Mouse (Mus musculus): Measurements from ENCODE around the gene Sox13.
"Not testable (repeated sequence)": the region's sequence is repeated elsewhere in the genome, so short reads cannot be mapped to it uniquely, and the experiment has no call there.

Sox13 gene

GRCm38 (mm10) chr1:133367606-133368488, 56.3 kb downstream of the Sox13 start:
- in situ Hi-C loops (cut with MboI, MseI), result no loop called here

GRCm38 (mm10) chr1:133366951-133367605, 57.1 kb downstream of the Sox13 start:
- in situ Hi-C loops (cut with MboI, MseI), result no loop called here

DNA sequence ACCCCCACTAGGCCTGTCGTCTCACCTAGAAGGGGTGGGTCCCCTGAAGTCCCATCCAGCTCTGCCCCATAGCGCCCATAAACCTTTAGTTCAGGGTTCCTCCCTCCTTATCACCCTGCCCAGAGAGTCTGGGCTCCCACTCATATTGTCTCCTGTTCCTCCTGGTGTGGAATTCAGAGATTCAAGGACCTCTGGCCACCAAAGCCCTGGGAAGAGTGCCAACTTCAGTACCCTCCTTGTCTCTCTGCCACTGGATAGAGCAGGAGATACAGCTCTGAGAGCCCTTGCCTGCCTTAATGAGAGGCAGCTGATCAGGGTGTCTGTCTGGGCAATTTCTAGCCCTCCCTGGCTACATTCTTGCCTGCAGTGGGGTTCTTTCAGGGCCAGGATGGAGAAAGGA, 59.3 kb downstream of the Sox13 start:
- in situ Hi-C loops (cut with MboI, MseI), result no loop called here

DNA sequence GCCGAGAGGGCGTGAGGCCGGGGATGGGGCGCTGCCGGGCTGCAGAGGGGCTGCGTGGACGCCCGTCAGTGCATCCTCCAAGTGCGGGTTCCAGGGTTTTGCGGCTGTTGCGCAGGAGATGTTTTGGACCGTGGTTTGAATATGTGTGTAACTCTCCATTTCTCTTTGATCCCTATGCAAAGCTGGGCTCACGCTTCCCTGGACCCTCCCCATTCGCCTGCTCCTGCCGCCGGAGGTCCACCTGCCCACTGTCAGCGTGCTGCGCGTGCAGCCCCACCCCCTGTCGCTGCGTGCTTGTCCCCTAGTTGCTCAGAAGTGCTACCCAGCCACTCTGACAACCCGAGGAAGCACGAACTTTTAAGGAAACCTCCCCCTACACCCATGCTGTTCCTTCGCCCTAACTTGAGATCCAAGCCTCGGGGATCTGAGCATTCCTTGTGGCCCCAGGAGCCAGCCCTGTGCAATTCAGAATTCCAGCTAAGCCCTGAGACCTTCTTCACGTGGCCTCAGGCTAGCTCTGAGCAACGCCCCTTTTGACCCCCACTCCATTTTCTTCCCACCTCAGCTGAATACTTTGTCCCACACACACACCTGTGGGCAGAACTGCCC, 60.1 kb downstream of the Sox13 start:
- in situ Hi-C loops (cut with MboI, MseI), result no loop called here

DNA sequence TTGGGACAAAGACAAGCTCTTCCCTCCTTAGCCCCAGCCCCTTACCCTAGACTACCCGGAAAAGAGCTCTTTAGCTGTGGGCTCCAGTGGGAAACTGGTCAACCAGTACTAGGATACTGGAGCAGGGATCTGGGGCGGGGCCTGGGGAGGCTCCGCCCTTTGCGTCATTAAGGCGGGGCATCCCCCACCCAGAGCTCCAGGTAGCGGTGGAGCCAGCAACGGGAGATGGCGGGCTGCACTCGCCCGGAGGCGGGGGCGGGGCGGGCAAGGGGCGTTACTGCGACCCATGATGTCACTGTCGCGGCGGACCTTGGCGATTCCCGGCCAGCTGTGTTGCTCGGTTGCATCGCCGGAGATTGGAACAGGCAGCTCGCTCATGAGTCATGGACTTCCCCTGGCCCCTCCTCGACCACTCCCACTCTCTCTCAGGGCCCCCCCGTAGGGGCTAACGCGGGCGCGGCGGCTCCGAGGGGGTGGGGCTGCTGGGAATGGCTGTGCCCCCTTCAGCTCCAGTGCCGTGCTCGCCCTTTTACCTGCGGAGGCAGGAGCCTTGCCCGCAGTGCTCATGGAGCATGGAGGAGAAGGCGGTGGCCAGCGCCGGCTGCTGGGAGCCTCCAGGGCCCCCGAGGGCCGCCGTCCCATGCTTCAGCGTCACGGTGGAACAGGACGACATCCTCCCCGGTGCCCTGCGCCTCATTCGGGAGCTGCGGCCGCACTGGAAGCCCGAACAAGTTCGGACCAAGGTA, 60.7 kb downstream of the Sox13 start, which contains the start of gene Etnk2:
Gene Etnk2, plus strand, starts transcription at position 297 of the 746 bp plus-strand sequence.
- in situ Hi-C loops (cut with MboI, MseI), result no loop called here

- in situ Hi-C loops (cut with MboI, MseI), result no loop called here
Observed at GRCm38 (mm10) chr1:133362103-133362502, 62.1 kb downstream of the Sox13 start.

- in situ Hi-C loops (cut with MboI, MseI), result no loop called here
Observed at GRCm38 (mm10) chr1:133361006-133361405, 63.2 kb downstream of the Sox13 start.

DNA sequence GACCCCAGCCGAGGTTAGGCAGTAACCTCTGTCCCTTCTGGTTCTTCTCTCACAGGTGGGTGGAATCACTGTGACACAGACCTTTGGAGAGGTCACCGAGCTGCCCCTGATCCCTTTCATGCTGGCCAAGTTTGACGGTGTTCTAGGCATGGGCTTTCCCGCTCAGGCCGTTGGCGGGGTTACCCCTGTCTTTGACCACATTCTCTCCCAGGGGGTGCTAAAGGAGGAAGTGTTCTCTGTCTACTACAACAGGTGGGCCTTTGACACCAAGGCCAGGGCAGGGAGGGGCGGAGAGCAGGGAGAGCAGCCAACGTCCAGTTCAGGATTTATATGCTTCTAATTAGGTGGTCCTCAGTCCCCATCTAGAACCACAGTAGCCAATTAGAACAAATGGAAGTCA, 67.8 kb downstream of the Sox13 start:
- in situ Hi-C loops (cut with MboI, MseI), result loop anchor here (5.0 kb wide), 1 partner anchor 39 kb away; no protein-coding TSS in a partner anchor

GRCm38 (mm10) chr1:133355912-133356311, 68.3 kb downstream of the Sox13 start:
- in situ Hi-C loops (cut with MboI, MseI), result loop anchor here (5.0 kb wide), 1 partner anchor 39 kb away; no protein-coding TSS in a partner anchor

GRCm38 (mm10) chr1:133355469-133355868, 68.7 kb downstream of the Sox13 start:
- in situ Hi-C loops (cut with MboI, MseI), result loop anchor here (5.0 kb wide), 1 partner anchor 38 kb away; no protein-coding TSS in a partner anchor

DNA sequence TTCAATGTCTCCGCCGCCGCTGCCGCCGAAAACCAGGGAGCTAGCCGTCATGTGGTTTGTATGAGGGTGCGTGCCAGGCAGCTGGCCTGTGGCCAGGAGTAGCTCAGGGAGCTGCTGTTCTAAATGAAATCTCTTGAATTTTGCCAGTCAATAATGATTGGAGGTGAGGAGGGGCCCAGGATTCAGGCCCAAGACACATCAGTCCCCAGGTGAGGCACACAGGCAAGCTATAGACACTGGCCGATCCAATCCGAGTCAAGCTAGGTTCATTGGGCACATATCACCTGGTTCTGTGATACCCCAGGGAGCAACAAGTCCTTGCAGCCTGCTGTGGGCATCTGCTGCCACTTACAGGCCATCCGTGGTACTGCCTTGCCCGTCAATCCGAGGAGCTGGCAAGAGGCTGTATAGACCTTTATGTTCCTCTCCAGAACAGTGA, 70.8 kb downstream of the Sox13 start:
- in situ Hi-C loops (cut with MboI, MseI), result no loop called here

- in situ Hi-C loops (cut with MboI, MseI), result no loop called here
Observed at GRCm38 (mm10) chr1:133351762-133352161, 72.4 kb downstream of the Sox13 start.

DNA sequence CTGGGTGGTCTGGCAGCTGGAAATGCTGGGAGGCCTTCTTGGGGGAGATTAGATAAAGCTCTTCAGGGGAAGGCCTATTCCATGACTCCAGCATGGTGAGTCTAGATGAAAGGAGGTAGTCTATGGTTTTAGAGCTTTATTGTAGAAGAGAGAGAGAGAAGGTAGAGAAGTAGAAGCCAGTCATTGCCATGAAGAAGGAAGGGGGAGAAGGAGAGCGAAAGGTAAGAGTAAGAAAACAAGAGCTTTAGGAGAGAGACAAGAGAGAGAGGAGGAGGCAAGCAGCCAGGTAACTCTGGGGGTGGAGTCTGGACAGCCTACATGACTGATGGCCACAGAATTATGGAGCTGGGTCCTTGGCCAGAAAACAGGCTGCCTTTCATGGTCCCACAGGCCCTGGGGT, 74.0 kb downstream of the Sox13 start, which contains the start of gene Ren1:
Gene Ren1, plus strand, starts transcription at position 301 of the 400 bp plus-strand sequence.
- in situ Hi-C loops (cut with MboI, MseI), result no loop called here

- in situ Hi-C loops (cut with MboI, MseI), result no loop called here
Observed at GRCm38 (mm10) chr1:133347693-133348520, 76.3 kb downstream of the Sox13 start.

- in situ Hi-C loops (cut with MboI, MseI), result no loop called here
Observed at GRCm38 (mm10) chr1:133347226-133347625, 77.0 kb downstream of the Sox13 start.

GRCm38 (mm10) chr1:133346531-133346930, 77.6 kb downstream of the Sox13 start:
- in situ Hi-C loops (cut with MboI, MseI), result no loop called here

- in situ Hi-C loops (cut with MboI, MseI), result no loop called here
Observed at GRCm38 (mm10) chr1:133344357-133344756, 79.8 kb downstream of the Sox13 start.

DNA sequence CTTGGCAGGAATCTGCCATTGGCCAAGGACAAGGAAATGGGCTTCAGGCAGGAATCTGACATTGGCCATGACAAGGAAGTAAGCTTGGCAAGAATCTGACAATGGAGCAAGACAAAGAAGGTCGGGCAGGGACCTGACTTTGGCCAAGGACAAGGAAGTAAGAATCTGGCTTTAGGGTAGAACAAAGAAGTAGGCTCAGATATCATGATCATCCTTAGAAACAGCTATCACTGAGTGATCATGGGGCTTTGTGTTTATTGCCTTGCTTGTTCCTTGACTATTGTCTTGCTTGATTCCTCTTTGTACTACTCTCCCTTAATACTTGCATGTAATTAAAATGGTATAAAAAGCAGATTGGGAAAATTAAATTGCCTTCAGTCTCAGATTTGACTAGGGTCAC, 83.8 kb downstream of the Sox13 start:
- in situ Hi-C loops (cut with MboI, MseI), result not testable (repeated sequence)

DNA sequence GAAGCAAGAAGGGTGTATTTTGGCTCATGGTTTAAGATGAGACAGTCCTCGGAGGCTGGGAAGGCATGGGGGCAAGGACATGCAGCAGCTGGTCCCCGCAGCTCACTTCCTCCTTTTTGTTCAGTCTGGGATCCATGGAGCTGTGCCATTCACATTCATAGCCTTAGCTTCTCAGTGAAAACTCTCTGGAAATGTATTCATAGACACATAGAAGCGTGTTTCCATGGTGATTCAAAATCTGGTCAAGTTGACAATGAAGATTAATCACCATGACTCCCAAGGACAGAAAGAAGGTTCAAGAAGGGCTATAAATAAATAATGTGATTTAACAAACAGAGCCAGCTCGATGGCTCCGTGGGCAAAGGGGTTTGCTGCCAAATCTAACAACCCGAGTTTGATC, 90.2 kb downstream of the Sox13 start:
- in situ Hi-C loops (cut with MboI, MseI), result no loop called here

- in situ Hi-C loops (cut with MboI, MseI), result no loop called here
Observed at GRCm38 (mm10) chr1:133332656-133333430, 91.3 kb downstream of the Sox13 start.

Measured in T-helper 2 cell (primary cell).